Mouse (Mus musculus) heart, adult 8-10 months (tissue): ENCODE measurements around the gene Tgif2. TPM values are rescaled to one million over a fixed set of nuclear protein-coding genes. Genes with fewer than 3 reads are reported as not detected.
"Not testable (repeated sequence)": the region's sequence is repeated elsewhere in the genome, so short reads cannot be mapped to it uniquely, and the experiment has no call there.

Source experiments
- DNase-seq: peaks from one replicate; pipeline ENCODE4 v3.0.0; 2022; ENCODE audit warnings: low spot score
- total RNA-seq, 4 experiments: library from RNA; stranded (reverse); gene quantifications; 2 replicates each; pipeline ENCODE4 v1.2.4; 2022

Tgif2 gene
- total RNA-seq, 4 experiments from 2014 or later = 0.47 to 0.55 (median 0.51) TPM

DNA sequence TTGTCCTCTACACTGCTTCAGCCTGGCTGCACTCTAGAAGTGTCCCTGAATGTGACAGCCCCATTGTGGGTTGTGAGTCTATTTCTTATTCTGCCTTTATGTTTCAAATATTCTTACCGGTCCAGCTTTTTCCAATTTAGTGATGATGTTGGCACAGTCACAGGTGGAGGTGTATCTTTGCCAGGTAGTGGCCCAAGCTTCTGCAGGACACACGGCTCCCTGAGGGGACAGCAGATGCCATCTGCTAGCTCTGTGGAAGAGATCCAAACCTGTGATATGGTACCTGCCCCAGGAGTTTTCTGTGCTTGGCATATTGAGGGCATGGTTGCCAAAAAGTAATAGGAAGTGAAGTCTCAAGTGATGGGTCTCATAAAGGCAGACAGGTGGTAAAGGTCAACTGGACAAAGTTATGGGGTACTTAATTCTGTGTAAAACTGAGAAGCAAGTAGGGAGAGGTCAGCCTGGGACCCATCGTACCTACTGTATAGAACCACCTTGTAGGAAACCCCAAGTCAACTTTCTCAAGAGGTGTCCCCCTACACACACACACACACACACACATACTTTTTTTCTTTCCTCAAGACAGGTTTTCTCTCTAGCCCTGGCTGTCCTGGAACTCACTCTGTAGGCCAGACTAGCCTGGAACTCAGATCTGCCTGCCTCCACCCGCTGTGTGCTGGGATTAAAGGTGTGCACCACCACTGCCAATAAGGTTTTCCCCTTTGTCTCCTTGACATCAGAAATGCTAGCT lies 35.1 kb downstream of the Tgif2 start:
- no peak for DNase-seq

DNA sequence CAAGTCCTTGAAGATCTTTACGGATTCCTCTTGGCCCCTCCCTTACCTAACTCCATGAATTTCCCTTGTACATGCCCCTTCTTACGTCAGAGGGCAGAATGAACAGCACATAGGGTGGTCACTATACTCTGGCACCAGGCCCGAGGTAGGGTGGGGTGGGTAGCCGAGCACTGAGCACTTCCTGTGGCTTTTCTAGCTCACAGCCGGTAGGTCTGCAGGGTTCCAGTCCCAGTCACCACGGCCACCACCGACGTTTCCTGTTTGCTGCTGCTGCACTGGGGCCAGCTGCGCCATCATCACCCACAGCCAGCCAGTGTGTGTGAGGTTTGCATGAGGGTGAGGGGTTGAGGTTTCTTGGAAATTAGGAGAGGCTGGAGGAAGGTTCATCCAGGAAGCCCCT lies 37.9 kb downstream of the Tgif2 start:
- DNase-seq = no peak

- no peak for DNase-seq
Measured at GRCm38 (mm10) chr2:156879541-156879940, 39.7 kb downstream of the Tgif2 start.

DNA sequence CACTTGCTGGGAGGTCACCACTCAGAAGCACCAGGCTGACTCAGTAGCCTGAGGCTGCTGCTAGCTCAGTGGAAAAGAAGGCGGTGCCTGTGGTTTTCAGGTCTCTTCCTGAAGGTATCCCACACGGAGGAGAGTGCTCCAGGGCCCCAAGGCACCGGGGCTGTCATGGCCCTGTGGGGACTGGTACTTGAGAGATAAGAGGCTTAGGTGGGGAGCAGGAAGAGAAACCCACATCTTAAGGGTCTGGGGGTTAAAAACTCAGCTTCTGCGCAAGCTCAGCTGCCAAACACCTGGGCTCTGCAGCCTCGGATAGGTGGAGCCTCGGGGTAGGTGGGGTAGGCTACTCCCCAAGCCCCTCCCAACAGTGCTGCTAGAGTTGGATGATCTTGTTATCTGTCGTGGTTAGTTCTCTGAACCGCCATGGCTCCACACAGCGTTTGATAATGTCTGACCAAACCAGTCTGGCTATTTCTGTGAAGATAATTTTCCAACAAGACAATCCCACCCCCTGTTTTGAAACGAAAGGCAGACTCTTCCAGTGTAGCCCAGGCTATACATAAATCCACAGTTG lies 42.7 kb downstream of the Tgif2 start:
- DNase-seq = no peak

DNA sequence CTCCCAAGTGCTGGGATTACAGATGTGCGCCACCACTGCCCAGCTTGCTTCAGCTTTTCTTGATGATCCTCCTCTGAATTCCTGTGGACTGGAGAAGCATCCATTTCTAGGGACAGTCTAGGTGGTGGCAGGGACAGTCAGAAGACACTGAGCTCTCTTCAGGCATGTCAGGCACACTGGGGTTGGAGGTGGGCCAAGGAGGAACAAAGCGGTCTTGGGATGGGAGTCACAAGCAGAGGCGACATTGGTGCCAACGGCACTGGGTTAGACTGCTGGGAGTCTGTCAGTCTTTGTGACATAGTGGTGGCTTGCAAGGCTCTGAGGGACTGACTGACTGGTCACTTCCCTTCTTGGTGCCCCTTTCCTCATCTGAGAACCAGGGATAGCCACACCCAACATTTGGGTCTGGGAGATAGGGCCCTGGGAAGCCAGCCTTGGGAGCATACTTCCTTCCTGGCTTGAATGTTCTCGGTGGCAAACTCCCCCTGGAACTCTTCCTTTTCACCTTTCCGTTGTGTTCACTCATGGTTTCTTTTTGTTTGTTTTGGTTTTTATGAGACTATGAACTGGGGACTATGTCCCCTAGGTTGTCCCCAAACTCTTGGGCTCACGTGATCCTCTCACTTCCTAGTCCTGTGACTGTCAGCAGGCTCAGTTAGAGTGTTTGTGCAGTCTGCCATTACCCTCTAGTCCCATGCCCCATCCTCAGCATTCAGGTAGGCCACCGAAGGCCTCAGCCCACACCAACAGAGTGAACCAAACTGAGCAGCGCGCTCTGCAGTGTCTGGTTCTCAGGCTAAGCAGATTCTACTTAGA lies 44.8 kb downstream of the Tgif2 start:
- DNase-seq = no peak

DNA sequence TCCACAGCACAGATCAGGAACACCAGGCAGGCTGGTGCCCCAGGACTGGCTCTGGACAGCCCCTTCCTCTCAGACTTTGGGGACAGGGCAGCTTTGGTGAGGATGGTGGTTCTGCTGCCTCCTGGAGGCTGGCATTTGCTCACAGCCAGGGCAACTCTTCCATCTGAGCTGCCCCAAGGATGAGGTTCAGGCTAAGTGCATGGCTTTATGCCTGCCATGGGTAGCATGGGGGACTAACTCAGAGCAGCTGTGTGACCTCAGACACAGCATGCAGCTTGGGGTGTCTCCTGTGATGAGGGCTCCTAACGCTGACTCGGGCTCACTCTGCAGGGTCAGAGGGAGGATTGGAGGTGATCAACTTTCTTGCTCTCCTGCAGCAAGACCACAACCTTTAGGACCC lies 45.9 kb downstream of the Tgif2 start:
- DNase-seq = not testable (repeated sequence)

- no peak for DNase-seq
Measured at GRCm38 (mm10) chr2:156886084-156886631, 46.4 kb downstream of the Tgif2 start.

GRCm38 (mm10) chr2:156887017-156887416 lies 47.2 kb downstream of the Tgif2 start, which contains the start of gene Sla2:
Gene Sla2 (minus strand): TSS chr2:156887192.
- DNase-seq = no peak

DNA sequence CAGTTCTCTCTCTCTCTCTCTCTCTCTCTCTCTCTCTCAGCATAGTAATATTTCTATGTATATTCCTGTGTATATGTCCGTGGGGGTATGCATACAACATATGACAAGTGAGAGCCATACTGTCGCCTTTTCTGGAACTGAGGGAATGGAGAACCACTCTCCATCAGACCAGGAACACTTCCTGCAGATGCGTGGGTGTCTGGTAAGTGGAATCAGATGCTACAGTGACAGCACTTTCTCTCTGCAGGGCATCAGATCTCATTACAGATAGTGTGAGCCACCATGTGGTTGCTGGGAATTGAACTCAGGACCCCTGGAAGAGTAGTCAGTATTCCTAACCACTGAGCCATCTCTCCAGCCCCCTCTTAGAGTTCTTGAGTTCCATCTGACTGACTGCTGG lies 48.7 kb downstream of the Tgif2 start:
- no peak for DNase-seq

- no peak for DNase-seq
Measured at GRCm38 (mm10) chr2:156892240-156892639, 52.4 kb downstream of the Tgif2 start.

- no peak for DNase-seq
Measured at GRCm38 (mm10) chr2:156892821-156893220, 53.0 kb downstream of the Tgif2 start.

DNA sequence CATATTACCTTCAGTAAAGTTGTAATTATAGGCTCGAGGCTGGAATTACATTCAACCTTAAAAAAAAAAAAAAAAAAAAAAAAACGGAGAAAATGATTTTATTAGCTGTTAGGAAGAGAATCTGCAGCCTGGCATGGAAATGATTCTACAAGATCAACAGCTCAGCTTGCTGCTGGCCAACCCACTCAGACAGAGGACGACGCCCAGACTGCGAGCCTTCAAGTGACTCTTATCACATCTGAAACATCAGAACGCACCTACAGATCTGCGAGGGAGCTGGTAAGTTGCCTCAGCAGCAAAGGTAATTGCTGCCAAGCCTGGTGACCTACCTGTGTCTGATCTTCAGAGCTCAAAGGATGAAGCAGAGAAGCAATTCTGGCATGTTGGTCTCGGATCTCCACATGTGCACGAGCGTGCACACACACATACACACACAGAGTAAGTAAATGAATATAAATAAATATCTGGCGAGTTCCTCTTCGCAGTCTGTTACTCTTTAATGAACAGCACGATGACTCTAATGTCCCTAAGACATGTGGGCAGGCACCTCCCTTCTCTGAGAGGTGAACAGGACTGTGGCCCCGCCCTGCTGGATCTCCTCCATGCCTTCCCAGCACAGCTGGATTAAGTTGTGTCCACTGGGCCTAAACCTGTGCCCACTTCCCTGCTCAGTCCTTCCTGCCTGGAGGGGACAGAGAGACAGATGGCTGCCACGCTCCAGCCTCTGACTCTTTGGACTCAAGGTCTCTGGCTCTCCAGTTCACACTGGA lies 54.9 kb downstream of the Tgif2 start:
- DNase-seq = no peak

GRCm38 (mm10) chr2:156896384-156896914 lies 56.6 kb downstream of the Tgif2 start:
- DNase-seq = no peak

DNA sequence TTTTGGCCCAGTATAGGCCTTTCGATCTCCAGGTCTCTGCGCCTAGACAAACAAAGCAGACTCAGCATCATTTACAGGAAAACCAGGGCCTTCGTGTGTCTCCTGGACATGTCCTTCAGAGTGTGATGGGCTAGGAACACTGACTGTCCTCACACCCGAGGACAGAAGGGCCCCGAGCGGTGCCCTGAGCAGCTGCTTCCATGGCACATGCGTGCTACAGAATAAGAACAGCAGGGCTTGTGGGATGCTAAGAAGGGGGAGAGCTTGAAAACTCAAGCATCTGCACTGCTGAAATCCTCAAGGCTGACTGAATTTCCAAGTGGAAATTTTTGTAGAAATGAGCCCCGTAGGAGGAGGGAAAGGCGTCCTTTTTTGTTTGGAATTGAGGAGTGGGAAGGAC lies 57.2 kb downstream of the Tgif2 start:
- no peak for DNase-seq

GRCm38 (mm10) chr2:156898374-156898773 lies 58.6 kb downstream of the Tgif2 start:
- DNase-seq = no peak

DNA sequence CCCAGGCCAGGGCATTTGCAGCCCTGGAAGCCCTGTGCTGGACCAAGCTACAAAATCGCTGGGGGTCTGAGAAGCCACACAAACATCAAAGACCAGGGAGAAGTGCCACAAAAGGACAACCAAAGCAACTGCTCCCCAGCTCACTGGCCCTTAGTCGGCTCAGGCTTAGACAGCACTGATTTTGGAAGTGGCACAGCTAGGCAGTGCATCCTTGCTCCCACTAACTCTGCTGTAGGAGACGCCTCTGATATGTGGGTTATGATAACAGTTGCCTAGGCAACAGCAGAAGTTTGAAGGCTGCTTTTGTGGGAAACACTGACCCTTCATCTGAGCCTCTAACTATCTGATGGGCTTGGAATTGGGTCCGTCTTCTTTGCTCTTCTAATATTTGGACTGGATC lies 59.4 kb downstream of the Tgif2 start:
- no peak for DNase-seq

DNA sequence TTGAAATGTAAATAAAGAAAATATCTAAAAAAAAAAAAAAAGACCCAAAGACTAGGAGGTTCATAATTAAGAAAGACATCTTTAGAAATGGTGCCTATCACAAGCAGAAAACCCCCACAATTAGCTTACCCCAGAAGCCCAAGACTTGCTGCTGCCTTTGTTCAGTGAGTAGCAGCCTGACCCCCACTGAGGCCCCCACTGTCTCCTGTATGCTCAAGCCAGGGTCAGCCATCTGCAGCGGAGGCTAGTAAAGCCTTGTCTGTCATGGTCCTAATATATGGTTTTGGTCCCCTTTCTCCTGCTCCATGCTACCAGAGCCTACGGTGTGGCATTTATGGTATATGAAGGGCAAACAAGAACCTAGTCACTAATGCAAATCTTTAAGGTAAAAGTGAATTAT lies 61.5 kb downstream of the Tgif2 start:
- DNase-seq = no peak

- DNase-seq = no peak
Measured at GRCm38 (mm10) chr2:156901883-156902282, 62.1 kb downstream of the Tgif2 start.

DNA sequence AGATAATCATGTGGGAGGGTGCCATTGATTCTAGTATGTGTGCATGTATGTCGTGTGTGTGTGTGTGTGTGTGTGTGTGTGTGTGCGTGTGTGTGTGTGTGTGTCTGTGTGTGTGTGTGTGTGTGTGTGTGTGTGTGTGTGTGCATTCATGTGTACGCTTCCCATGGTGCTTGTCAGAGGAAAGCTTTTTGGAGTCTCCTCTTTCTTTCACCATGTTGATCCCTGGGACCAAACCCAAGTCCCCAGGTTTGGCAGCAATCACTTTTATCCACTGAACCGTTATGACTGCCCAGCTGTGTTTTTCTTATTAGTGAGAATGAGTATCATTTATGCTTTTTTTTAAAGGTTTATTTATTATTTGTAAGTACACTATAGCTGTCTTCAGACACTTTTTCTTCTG lies 62.6 kb downstream of the Tgif2 start:
- not testable (repeated sequence) for DNase-seq

DNA sequence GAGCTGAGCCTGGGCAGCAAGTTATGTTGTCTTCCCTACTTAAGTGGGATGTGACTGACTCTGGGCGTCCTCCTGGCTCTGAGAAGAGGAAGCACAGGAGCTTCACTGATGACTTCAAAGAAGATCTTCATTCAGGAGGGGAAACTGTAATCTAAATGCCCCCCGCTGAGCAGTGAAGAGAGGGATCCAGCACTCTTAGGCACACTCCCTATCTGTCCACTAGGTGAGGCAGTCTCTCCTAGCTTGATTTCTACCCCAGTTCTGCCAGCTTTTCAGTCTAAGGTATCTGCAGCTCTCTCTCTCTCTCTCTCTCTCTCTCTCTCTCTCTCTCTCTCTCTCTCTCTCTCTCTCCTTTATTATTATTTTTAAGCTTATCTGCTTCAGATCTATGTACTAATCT lies 63.6 kb downstream of the Tgif2 start:
- DNase-seq = no peak
